Mouse (Mus musculus): ENCODE data around the gene Carmil1. TPM values are rescaled to one million over a fixed set of nuclear protein-coding genes. Genes with fewer than 3 reads are reported as not detected.

Gene Carmil1
- total and polyA plus RNA-seq, 3 experiments = 0.15 to 1.2 TPM; not detected in 1

DNA sequence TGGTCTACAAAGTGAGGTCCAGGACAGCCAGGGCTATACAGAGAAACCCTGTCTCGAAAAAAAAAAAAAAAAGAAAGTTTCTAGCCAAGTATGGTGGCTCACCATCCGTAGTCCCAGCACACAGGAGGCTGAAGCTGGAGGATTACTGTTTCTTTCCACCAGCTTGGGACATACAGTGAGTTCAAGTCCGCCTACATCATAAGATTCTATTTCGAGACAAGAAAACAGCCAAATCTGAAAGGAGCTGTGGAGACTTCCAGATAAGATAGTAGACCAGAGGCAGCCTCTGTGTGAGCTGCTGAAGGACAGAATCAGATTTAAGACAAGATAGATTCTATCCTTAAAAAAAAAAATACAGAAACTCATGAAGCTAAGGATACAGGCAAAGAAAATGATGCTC, 17.0 kb downstream of the Carmil1 start:
- peaks cover 0 to 16% of the 10 kb centered on the region in 2 experiments; a peak in 3 of 4 replicates for H3K4me1 ChIP-seq (ENCODE audit: control insufficient read depth in 1 of 2, insufficient read depth in 2 of 2, low read length in 2 of 2)
- no peak for DNase-seq (ENCODE audit: low read depth, low spot score)
- H3K79me2 ChIP-seq (ENCODE audit: control insufficient read depth, insufficient read depth, low read length, poor library complexity) = no peaks in the 10 kb centered on the region
- peaks cover 0 to 11% of the 10 kb centered on the region in 2 experiments; a peak in 2 of 4 replicates for H3K36me3 ChIP-seq (ENCODE audit: control insufficient read depth in 1 of 2, insufficient read depth in 2 of 2, low read length in 2 of 2)
- H3K27ac ChIP-seq (ENCODE audit: control insufficient read depth, low read depth, low read length) = no peak overlapping the region
- H3K27me3 ChIP-seq (ENCODE audit: control insufficient read depth in 1 of 2, insufficient read depth in 2 of 2, low read length in 2 of 2) = 0 out of 4 replicates have a peak, but pooled peaks cover 0 to 2% of the 10 kb centered on the region in 2 experiments
- H3K9ac ChIP-seq (ENCODE audit: control insufficient read depth, low read depth, low read length, poor library complexity, severe bottlenecking) = no peak overlapping the region
- no peak for TF ChIP-seq RAD21 (IDR thresholded peaks at IDR 0.05; ENCODE audit: low read depth, low read length)
- no peak for TF ChIP-seq ZNF384 (IDR thresholded peaks at IDR 0.05; ENCODE audit: low read depth, low read length)
- no peak for TF ChIP-seq USF1 (IDR thresholded peaks at IDR 0.05; ENCODE audit: low read depth, low read length)
- no peak for TF ChIP-seq BHLHE40 (IDR thresholded peaks at IDR 0.05; ENCODE audit: borderline replicate concordance, low read depth, low read length)
- no peak for TF ChIP-seq CHD2 (IDR thresholded peaks at IDR 0.05; ENCODE audit: low read length)
- no peak overlapping the region for H3K4me3 ChIP-seq (ENCODE audit: control insufficient read depth in 1 of 2, insufficient read depth in 1 of 2, low read depth in 2 of 2, low read length in 2 of 2)
- H3K9me3 ChIP-seq (replicated peaks; ENCODE audit: insufficient read depth, low read length) = no peaks in the 10 kb centered on the region

DNA sequence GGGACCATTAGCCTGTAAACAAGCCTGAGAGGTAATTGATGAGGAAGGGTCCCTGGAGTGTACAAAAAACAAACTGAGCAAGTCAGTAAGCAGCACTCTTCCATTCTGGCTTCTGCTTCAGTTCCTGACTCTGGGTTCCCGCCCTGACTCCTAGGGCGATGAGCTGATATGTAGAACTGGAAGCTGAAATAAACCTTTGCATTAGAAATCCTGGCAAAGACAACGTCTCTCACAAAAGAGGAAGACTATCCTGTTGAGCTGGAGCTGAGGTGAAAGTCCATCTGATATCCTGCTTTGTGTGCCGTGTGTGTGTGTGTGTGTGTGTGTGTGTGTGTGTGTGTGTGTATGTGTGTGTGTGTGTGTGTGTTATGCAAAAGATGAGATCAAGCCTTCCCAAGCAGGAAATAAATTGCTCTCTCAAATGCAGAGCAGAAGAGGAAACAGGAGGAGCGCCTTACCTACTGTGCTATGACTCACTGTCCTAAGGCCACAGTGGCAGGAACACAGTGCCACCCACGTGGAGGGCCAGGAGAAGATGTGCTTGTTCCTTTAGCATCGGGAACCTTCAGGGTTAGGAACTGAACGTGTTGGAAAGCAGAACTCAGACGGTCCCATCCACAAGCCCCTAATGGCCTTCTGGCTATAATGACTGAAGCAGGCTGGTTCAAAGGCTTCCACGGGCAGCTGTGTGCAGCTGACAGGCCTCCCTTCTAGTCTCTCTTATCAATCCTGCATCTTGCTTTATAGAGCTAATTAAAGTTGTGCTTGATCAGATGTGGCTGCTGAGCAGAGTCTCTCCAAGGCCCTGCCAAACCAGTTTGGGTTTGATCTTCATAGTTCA, 19.6 kb downstream of the Carmil1 start:
- peak; percentile 51 for DNase-seq (ENCODE audit: low read depth, low spot score)
- Histone ChIP-seq H3K4me1 (ENCODE audit: control insufficient read depth in 1 of 2, insufficient read depth in 2 of 2, low read length in 2 of 2) (peaks cover 0 to 16% of the 10 kb centered on the region in 2 experiments; a peak in 3 of 4 replicates), H3K79me2 (ENCODE audit: control insufficient read depth, insufficient read depth, low read length, poor library complexity) (no peaks in the 10 kb centered on the region), H3K36me3 (ENCODE audit: control insufficient read depth in 1 of 2, insufficient read depth in 2 of 2, low read length in 2 of 2) (peaks cover 0 to 11% of the 10 kb centered on the region in 2 experiments; a peak in 2 of 4 replicates), H3K4me3 (ENCODE audit: control insufficient read depth in 1 of 2, insufficient read depth in 1 of 2, low read depth in 2 of 2, low read length in 2 of 2) (no peak overlapping the region), H3K9me3 (replicated peaks; ENCODE audit: insufficient read depth, low read length) (no peaks in the 10 kb centered on the region), H3K27ac (ENCODE audit: control insufficient read depth, low read depth, low read length) (no peak overlapping the region; the same call in 1 of the 2 replicates), H3K9ac (ENCODE audit: control insufficient read depth, low read depth, low read length, poor library complexity, severe bottlenecking) (no peak overlapping the region), H3K27me3 (ENCODE audit: control insufficient read depth in 1 of 2, insufficient read depth in 2 of 2, low read length in 2 of 2) (no peaks in the 10 kb centered on the region)
- TF ChIP-seq USF2 (IDR thresholded peaks at IDR 0.05; ENCODE audit: borderline replicate concordance in 1 of 2, insufficient read depth in 1 of 2, low read depth in 1 of 2, low read length in 2 of 2) = no peak
- no peak for TF ChIP-seq NRF1 (IDR thresholded peaks at IDR 0.05; ENCODE audit: insufficient read depth, low read depth, low read length, poor library complexity, severe bottlenecking)
- no peak for TF ChIP-seq MEF2A (IDR thresholded peaks at IDR 0.05; ENCODE audit: extremely low read depth, insufficient replicate concordance, low read depth, low read length, poor library complexity, severe bottlenecking)
- no peak for TF ChIP-seq SMC3 (IDR thresholded peaks at IDR 0.05; ENCODE audit: low read depth, low read length)
- TF ChIP-seq HCFC1 (IDR thresholded peaks at IDR 0.05; ENCODE audit: low read depth, low read length) = no peak
- TF ChIP-seq MAX (IDR thresholded peaks at IDR 0.05; ENCODE audit: low read length) = no peak
- no peak for TF ChIP-seq POLR2A (IDR thresholded peaks at IDR 0.05; ENCODE audit: control insufficient read depth in 1 of 2, insufficient read depth in 1 of 2, low read depth in 1 of 2, low read length in 2 of 2, poor library complexity in 1 of 2)
- TF ChIP-seq CTCF (IDR thresholded peaks at IDR 0.05 in 2 of 3, conservative IDR thresholded peaks at IDR 0.05 in 1 of 3; ENCODE audit: control insufficient read depth in 1 of 3, insufficient read depth in 1 of 3, low read depth in 2 of 3, low read length in 3 of 3, poor library complexity in 1 of 3, severe bottlenecking in 1 of 3) = no peak
- TF ChIP-seq EP300 (IDR thresholded peaks at IDR 0.05; ENCODE audit: low read depth in 1 of 2, low read length in 2 of 2) = no peak
- no peak for TF ChIP-seq SIN3A (IDR thresholded peaks at IDR 0.05; ENCODE audit: low read length)
- no peak for TF ChIP-seq USF1 (IDR thresholded peaks at IDR 0.05; ENCODE audit: low read depth, low read length)
- no peak for TF ChIP-seq MYB (IDR thresholded peaks at IDR 0.05; ENCODE audit: low read depth, low read length)
- TF ChIP-seq ELF1 (IDR thresholded peaks at IDR 0.05; ENCODE audit: low read depth, low read length) = no peak
- TF ChIP-seq ZMIZ1 (IDR thresholded peaks at IDR 0.05; ENCODE audit: low read depth, low read length) = no peak
- TF ChIP-seq E2F4 (IDR thresholded peaks at IDR 0.05; ENCODE audit: borderline replicate concordance, low read depth, low read length) = no peak
- TF ChIP-seq MAZ (IDR thresholded peaks at IDR 0.05; ENCODE audit: low read depth, low read length) = no peak

Data from MEL (cell line).